Mouse (Mus musculus) induced T-regulatory cell, adult 2 months (primary cell): ENCODE data around the gene Gpr33.

Experiments used
- DNase-seq: peaks from one replicate; pipeline ENCODE4 v3.0.0-alpha.2; 2012; ENCODE audit warnings: low read depth

The Gpr33 gene

DNA sequence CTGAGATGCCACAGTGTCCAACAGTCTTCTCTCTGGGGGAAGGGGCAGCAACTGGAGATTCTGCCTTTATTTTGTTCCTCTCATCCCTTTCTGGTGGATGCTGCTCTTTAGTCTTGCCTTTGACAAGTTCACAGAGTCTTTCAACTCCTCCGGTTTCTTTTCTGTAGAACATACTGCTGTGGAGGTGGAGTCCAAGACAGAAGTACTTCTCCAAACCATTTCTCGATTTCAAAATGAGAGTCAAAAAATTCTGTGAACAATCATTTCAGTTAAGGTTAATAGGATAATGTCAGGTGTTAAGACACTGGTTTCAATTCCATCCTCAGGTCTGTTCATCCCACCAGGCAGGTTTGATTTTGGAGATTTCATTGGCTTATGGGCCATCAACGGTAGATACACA lies at the start of gene Gpr33:
Gene Gpr33, minus strand, starts transcription at position 101 of the 400 bp plus-strand sequence.
- no peak for DNase-seq

GRCm38 (mm10) chr12:52049324-52049723 lies 21.5 kb upstream of the Gpr33 start:
- no peak for DNase-seq

GRCm38 (mm10) chr12:52046371-52046770 lies 18.5 kb upstream of the Gpr33 start:
- DNase-seq: no peak

DNA sequence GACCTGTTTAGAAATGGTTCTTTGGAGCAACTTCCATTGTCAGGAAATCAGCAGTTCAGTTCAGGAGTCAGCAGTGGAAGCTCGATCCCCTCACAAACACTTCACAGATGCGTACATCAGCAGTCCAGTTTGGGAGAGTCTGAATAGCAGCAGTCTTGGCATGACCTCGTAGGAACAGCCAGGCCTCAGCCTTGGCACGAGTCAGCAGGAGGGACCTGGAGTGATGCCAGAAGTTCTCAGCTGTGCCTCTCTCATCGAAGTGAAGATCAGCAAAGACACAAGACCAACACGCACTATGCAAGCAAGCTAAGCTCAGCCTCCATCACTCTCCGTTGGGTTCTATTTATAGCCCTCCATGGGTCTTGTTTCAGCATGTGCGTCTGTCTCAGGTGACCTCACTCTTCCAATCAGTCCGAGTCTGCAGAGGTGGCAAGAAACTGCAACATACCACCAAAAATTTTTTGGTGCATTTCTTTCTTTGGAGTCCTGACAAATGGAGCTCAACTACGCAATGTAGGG lies 15.0 kb upstream of the Gpr33 start:
- no peak for DNase-seq

GRCm38 (mm10) chr12:52038352-52038751 lies 10.5 kb upstream of the Gpr33 start:
- DNase-seq: peak; percentile 27

DNA sequence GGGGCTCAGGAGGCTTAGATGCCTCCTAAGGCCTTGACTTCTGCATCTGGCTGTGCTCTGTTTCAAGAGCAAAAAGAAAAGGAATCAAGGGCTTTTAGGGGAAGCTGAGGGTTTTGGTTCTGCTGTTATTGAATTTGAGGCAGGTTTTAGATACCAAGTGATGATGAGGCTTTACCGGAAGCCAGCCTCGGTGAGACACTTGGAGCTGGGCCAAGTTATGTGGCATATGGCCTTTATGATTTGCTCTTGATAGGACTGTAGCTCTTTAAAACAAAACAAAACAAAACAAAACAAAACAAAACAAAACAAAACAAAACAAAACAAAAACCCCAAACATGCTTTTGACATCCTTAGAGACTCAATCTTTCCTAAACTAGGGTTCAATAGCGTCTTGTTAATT lies 7.1 kb upstream of the Gpr33 start:
- peak; percentile 23 for DNase-seq

DNA sequence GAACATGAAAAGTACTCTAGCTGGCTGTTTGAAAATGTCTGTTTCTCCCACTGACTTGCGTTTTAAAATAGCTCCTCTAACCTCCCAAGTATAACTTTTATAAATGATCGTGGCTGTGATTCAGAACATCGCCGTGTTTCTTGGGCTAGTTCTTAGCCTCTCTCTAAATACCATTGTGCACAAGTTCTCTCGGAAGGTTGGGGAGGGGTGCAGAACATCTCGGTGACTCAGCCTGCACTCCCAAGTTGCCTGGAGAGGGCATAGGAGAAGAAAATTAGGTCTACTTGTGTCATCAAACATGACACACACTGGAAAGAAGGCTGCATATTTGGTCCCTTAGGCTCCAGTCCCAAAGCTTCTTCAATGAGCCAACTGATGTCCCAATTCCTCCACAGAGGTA lies 4.4 kb upstream of the Gpr33 start:
- DNase-seq: no peak

DNA sequence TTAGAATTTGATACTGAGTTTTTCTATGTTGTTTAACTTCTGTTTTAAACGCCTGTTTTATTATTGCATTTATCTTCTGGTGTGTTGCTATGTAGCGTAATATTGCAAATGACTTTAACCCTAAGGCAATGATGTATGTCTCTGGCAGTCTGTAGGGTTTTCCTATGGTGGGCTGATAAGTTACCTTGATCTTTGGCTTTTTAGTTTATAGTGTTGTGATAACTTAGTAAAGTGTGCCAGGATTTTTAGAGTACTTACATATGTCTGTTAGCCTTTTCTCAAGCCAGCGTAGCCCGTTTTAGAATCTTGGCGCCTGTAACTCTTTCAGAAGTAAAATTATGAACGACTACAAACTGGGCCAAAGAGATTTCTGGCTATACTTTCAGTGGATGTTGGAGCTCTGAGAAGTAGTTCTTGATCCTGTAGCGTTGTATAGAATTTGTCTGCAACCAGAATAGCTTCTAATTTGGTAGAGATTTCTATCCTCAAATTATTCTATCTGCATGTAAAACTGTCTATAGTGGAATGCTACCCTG lies 13.3 kb downstream of the Gpr33 start:
- no peak for DNase-seq

DNA sequence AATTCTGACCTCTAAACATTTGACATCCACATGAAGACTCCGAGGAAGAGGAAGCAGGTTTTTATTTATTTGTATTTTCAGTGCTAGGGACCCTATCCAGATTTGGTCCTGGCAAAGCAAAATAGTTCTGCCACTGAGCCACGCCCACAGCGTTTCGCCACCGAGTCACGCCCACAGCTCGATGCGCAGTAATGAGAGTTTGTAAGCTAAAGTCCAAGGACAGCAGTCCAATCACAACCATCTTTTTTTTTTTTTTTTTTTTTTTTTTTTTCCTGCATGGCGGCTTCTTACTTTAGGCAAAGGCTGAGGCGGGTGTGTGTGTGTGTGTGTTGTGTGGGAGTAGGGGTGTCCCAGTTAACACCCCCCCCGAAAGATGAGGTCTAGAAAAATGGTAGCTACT lies 13.8 kb downstream of the Gpr33 start:
- no peak for DNase-seq

DNA sequence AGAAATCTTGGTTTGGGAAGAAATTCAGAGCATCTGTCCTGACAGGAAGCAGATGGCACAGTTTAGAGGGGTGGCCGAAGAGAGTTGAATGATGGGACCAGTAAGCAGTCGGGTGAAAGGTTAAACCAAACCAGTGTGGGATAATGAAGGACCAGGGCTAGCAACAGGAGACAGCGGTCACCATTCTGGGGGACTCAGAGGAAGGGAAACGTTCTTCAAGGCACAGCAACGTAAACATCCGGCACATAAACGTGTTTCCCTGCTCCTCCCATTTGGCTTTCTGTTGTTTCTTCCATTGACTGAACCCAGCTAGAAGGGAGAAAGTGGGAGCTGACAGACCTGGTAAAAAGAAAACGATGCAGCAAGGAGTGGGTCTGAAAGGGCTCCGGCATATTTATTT lies 14.6 kb downstream of the Gpr33 start:
- DNase-seq: no peak

GRCm38 (mm10) chr12:52012159-52012558 lies 15.7 kb downstream of the Gpr33 start:
- no peak for DNase-seq

DNA sequence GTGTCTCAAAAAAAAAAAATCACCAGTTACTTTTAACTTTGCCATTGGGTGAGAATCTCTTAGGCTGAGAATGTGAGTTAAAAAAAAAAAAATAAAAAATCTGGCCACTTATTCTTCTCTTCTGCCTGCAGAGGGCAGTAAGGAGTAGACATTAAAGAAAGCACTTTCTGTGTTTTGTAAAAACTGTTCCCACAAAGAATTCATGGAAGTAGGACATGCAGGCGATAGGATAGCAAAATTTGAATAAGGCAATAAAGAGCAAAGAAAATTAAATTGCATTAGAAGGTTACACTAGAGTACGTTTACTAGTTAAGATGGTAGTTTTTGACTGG lies 17.3 kb downstream of the Gpr33 start:
- DNase-seq: peak; percentile 79

- no peak for DNase-seq
Observed at GRCm38 (mm10) chr12:52009928-52010629, 17.8 kb downstream of the Gpr33 start.

DNA sequence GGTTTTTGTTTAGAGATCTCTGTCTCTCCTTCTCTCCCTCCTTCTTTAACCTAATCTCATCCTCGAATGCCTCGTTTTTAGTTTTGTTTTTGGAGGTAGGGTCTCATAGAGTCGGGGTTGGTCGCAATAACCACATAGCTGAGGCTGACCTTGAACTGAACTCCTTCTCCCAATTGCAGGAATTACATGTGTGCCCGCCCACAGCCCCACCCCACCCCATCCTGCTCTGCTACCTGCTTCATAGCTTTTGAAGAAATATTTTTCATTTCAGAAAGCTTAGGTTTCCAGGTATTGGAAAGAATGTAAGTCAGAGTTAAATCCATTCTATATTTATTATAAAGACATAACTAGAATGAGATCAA lies 21.2 kb downstream of the Gpr33 start:
- no peak for DNase-seq

GRCm38 (mm10) chr12:52005877-52006632 lies 21.8 kb downstream of the Gpr33 start, which contains the start of gene Dtd2:
Gene Dtd2, minus strand, starts transcription at chr12:52006501.
- peak; percentile 94 for DNase-seq

GRCm38 (mm10) chr12:52002746-52003145 lies 25.1 kb downstream of the Gpr33 start:
- peak; percentile 71 for DNase-seq

- peak; percentile 88 for DNase-seq
Observed at GRCm38 (mm10) chr12:52001544-52001943, 26.3 kb downstream of the Gpr33 start.

DNA sequence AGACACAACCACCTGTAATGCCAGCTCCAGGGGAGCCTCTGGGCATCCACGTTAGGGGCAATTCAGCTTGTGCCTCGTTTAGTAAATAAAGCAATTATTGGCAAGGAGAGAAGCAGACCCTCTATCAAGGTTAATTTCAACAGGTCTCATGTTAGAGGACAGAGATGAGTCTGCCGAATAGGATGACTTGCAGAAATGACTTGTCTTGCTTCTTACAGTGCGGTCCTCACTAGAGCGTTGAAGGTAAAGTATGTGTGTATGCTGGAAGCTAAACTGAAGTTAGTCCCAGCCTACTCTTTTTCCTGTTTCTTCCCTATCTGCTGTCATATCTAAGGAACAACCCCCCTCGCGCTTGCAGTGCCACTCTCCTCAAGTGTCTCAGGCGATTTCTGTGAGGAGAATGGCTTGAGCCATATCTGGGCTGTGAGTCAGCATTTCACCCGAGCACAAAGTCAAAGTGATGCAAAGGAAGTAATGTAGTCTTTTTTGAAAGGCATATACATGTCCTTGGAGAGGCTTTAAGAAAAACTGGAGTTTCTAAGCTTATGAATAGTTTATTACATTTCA lies 29.4 kb downstream of the Gpr33 start:
- no peak for DNase-seq

DNA sequence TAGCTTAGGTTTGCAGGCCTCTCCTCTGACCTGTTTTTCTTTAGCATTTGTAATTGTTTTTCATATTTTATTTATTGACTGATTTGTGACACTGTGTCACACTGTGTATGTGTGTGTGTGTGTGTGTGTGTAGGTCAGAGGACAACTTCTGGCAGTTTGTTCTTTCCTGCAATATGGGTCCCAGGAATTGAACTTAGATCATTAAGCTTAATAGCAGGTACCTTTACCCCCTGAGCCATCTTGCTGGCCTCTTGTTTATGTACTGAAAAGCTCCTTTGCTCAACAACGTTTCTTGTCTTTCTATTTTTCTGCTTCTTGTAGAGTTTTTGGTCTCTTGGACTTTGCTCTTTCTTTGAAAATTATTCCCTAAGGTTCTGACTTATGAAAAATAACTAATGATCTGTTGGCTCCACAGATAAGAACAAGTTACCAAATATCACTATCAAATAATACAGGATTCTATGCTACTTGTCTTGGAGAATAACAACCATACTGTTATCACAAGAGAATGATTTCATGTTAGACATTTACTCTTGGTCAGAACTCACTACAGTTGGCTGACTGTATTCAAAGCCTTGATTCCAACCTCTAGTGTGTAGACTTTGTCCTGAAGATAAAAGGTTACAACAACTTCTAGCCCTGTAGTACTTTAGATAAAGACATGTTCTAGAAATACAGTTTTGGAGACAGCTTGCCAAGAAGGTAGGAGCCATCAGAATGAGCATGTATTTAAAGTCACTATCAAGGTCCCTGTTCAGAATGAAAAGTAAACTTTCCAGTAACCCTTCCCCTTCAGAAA lies 31.9 kb downstream of the Gpr33 start:
- DNase-seq: no peak

GRCm38 (mm10) chr12:51990629-51991028 lies 37.2 kb downstream of the Gpr33 start:
- DNase-seq: no peak

DNA sequence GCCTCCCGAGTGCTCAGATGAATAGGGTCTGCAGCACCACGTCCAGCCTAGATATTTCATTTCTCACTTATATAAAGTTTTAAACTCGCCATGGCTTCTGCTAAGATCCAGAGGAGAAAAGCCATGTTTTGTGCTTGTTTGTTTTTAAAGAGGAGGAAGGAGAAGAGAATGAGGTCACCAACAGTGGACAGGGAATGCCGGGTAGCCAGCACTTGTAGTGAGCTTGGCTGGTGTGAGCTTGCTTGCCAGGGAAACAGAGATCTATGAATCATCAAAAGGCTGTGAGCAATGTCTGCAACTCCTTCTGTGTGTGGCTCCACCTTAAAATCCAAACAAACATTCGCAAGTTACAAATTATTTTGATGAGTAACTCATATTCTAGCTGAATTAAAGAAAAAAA lies 39.3 kb downstream of the Gpr33 start:
- no peak for DNase-seq

DNA sequence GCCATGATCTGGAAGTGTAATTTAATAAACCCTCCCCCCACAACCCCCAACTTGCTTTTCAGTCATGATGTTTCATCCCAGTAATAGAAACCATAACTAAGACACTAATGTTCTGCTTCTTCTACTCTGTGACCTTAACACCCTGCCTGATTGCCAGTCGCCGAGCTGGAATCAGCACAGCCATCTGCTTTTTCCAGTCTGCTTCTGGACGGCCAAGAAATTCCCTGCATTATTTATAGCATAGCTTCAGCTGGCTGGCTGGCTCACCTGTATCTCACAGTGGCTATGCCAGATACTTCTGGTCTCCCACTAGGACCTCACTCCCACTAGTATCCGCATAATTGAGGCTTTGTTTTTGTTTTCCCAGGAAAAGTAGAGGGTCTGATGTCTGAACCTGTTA lies 42.0 kb downstream of the Gpr33 start:
- no peak for DNase-seq
